Mouse (Mus musculus) limb, embryonic 12.5 days (tissue): Measurements from ENCODE around the gene Gm21188. TPM values are rescaled to one million over a fixed set of nuclear protein-coding genes. Genes with fewer than 3 reads are reported as not detected.
"Not testable (repeated sequence)": the region's sequence is repeated elsewhere in the genome, so short reads cannot be mapped to it uniquely, and the experiment has no call there.

Source experiments
- ATAC-seq: fragments of 200-750 bp; cut with Nextera tagmentation; 2 replicates; pipeline ENCODE4 v1.8.0; 2017; ENCODE audit warnings: low read depth, moderate TSS enrichment; ENCODE audit not compliant: insufficient number of reproducible peaks, insufficient read depth, low FRiP score, low TSS enrichment
- H3K27ac ChIP-seq: fragments of 300-500 bp; sonication (generic); 2 replicates; pipeline ENCODE4 v1.5.1; 2016; ENCODE audit warnings: mild to moderate bottlenecking, moderate library complexity
- H3K27me3 ChIP-seq: fragments of 300-500 bp; sonication (generic); 2 replicates; pipeline ENCODE4 v1.6.1; 2016; ENCODE audit warnings: mild to moderate bottlenecking, moderate library complexity
- H3K36me3 ChIP-seq: fragments of 300-500 bp; sonication (generic); 2 replicates; pipeline ENCODE4 v1.6.1; 2016; ENCODE audit warnings: mild to moderate bottlenecking, moderate library complexity
- H3K4me1 ChIP-seq: fragments of 300-500 bp; sonication (generic); replicated peaks from 2 replicates; pipeline ENCODE4 v1.6.1; 2016
- H3K4me2 ChIP-seq: fragments of 300-500 bp; sonication (generic); 2 replicates; pipeline ENCODE4 v1.6.1; 2016; ENCODE audit warnings: mild to moderate bottlenecking, moderate library complexity
- H3K4me3 ChIP-seq: fragments of 300-500 bp; sonication (generic); replicated peaks from 2 replicates; pipeline ENCODE4 v1.5.1; 2016; ENCODE audit warnings: mild to moderate bottlenecking
- H3K9ac ChIP-seq: fragments of 300-500 bp; sonication (generic); replicated peaks from 2 replicates; pipeline ENCODE4 v1.6.1; 2016; ENCODE audit warnings: mild to moderate bottlenecking, moderate library complexity
- H3K9me3 ChIP-seq: fragments of 300-500 bp; sonication (generic); 2 replicates; pipeline ENCODE4 v1.6.1; 2016; ENCODE audit warnings: mild to moderate bottlenecking, moderate library complexity
- WGBS: fragments of 180-500 bp; shearing (Covaris S2); methylation state at CpG from one replicate; pipeline ENCODE4 v1.1.7; 2016; 5-methylcytosine and 5-hydroxymethylcytosine counted together
- polyA plus RNA-seq: library from polyadenylated mRNA; unstranded; fragments of >200 nt; fragmentation: Nextera tagmentation; extraction: Ambion mirVana; gene quantifications from 2 replicates; pipeline ENCODE4 v1.2.1, GENCODE M21; 2016

Gm21188 gene
- not detected in 2 replicates for polyA plus RNA-seq

- H3K9me3 ChIP-seq, H3K4me2 ChIP-seq, H3K4me3 ChIP-seq, H3K36me3 ChIP-seq, H3K9ac ChIP-seq, H3K4me1 ChIP-seq, H3K27ac ChIP-seq, H3K27me3 ChIP-seq, ATAC-seq: not testable (repeated sequence)
Observed at GRCm38 (mm10) chr13:120052085-120052484, at the start of gene Gm21188. Gene Gm21188 (minus strand): TSS chr13:120052194.

DNA sequence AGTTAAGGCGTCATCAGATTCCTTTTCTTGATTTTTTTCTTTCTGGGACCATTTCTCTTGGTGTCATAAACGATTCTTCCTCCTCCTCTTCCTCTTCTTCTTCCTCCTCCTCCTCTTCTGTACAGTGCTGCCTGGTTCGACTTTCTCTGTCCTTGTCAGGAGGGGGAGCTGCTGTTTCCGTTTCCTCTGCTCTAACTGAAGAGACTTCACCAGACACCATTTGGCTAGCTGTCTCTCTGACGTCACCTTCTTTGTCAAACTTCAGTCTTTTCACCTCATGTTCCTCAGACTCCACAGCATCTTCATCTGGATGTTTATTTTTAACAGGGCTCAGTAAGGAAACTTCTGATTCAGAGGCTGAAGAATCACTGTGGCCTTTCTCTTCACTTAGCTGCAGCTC is 47.3 kb upstream of the Gm21188 start:
- H3K4me1 ChIP-seq, ATAC-seq, H3K9me3 ChIP-seq, H3K9ac ChIP-seq, H3K27ac ChIP-seq, H3K27me3 ChIP-seq, H3K4me2 ChIP-seq, H3K4me3 ChIP-seq, H3K36me3 ChIP-seq: not testable (repeated sequence)
- no CpG with 5 or more reads among the region's 5 CpGs for WGBS

- not testable (repeated sequence) for H3K4me1 ChIP-seq, H3K4me2 ChIP-seq, H3K27me3 ChIP-seq, H3K36me3 ChIP-seq, H3K9me3 ChIP-seq, H3K27ac ChIP-seq, H3K9ac ChIP-seq, H3K4me3 ChIP-seq
- 0 out of 2 replicates have a peak, but pooled peaks have one; percentile 12 for ATAC-seq
- WGBS = 2% methylated on average over 9 of the region's 13 CpGs
Observed at GRCm38 (mm10) chr13:120096938-120097256, 44.9 kb upstream of the Gm21188 start.

DNA sequence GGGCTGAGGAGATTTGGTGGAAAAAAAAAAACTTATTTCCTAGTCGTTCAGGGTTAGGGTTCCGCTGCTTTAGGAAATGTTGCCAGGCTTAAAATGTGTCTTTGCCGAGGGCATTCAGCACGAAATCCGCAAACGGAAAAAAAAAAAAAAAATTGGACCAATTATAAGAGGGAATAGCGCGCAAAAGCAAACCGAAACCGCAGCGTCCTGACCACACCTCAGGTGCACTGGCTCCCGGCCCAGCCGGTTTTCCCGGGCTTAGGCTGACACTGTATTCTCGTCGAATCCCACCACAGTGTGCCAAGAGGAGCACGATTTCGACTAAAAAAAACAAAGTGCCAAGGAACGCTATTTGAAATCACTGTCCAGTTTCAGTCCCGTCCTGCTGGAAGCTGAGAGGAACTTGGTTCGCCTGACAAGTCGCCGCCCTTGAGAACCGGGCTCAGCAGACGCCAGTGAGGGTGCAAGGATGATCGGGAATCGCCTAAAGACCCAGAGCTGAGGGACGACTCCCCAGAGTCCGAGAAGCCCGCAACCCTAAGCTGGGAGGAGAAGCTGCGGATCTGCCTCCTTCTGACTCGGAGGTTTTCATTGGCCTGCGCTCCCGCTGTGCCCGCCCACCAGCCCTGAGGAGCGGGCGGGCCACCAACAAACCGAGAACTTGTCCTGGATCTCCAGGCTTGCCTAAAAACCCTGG is 44.4 kb upstream of the Gm21188 start:
- H3K27ac ChIP-seq, H3K9ac ChIP-seq, H3K9me3 ChIP-seq, H3K4me1 ChIP-seq, H3K27me3 ChIP-seq, H3K36me3 ChIP-seq: not testable (repeated sequence)
- H3K4me2 ChIP-seq = peak overlapping the region; percentile 37
- ATAC-seq = peak; percentile 77
- WGBS = under 1% methylated on average over 27 of the region's 38 CpGs
- H3K4me3 ChIP-seq = peak overlapping the region; percentile 21; the same call in 1 of the 2 replicates

GRCm38 (mm10) chr13:120092950-120093349 is 41.0 kb upstream of the Gm21188 start:
- no CpG with 5 or more reads among the region's 13 CpGs for WGBS
- not testable (repeated sequence) for H3K4me1 ChIP-seq, ATAC-seq, H3K27me3 ChIP-seq, H3K9ac ChIP-seq, H3K4me2 ChIP-seq, H3K4me3 ChIP-seq, H3K36me3 ChIP-seq, H3K9me3 ChIP-seq, H3K27ac ChIP-seq

DNA sequence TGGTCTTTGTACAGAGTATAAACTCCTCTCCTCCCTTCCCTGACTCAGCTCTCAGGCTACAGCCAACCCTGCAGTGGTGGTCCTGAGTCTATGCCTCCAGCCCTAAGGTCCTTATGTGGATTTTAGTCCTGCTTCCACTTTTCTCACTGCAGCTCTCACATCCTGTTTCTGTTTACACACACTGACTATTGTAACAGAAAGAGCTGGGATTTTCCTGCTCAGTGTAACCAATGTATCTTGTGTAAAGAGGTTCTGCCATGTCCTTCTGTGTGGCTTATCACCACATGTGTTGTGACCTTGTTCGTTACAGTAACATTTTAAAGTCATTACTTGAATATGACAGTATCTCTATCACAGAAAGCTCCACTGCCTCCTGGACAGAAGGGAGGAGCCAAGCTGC is 27.6 kb upstream of the Gm21188 start:
- not testable (repeated sequence) for H3K4me3 ChIP-seq, ATAC-seq, H3K4me1 ChIP-seq, H3K9ac ChIP-seq, H3K4me2 ChIP-seq, H3K9me3 ChIP-seq, H3K27ac ChIP-seq, H3K36me3 ChIP-seq, H3K27me3 ChIP-seq
- no CpG with 5 or more reads among the region's 1 CpGs for WGBS

DNA sequence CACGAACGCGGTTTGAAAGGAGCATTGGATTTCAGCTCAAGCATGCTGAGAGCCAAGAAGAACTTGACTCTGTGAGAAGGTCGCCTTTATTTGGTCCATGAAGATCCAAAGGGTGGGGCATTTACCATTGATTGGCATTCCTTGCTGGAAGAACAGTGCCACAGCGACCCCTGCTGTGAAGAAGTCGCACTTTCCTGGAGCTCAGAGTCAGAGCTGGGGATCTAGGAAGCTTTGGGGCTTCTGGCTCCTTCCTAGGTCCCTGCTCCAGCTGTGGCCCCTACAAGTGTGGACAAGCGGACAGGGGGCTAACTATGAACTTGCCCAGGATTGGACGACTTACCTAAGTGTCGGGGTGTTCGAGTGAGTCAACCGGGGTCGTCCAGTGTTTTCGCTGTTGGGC is 18.9 kb upstream of the Gm21188 start:
- not testable (repeated sequence) for ATAC-seq, H3K27ac ChIP-seq, H3K27me3 ChIP-seq, H3K36me3 ChIP-seq, H3K9me3 ChIP-seq, H3K9ac ChIP-seq, H3K4me3 ChIP-seq, H3K4me1 ChIP-seq, H3K4me2 ChIP-seq
- WGBS = no CpG with 5 or more reads among the region's 13 CpGs

DNA sequence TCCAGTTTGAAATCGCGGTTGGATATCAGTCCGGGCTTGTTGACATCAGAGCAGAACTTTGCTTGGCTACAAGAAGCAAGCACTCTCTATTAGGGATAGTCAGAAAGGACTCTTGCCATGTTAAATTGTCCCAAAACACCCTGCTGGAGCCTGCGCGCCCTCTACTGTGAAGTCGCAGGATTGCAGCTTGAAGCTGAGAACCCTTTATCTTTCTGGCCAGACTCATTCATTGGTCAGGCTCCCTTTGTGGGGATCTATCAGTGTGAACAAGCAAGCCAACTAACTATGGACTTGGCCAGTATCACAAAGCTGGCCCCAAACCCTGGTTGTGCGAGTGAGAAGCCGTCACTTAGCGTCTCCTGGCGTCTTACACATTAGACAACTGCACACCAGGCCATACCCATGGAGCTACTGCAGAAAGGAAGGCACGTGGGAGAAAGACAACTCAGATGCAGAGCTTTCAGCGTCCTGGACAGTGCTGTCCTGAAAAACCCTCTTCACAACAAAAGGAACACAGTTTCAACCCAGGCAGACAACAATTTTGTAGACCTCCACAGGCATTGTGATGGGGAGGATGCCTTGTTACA is 18.1 kb upstream of the Gm21188 start:
- not testable (repeated sequence) for H3K4me2 ChIP-seq, H3K27me3 ChIP-seq
- WGBS = no CpG with 5 or more reads among the region's 12 CpGs

GRCm38 (mm10) chr13:120063439-120064089 is 11.6 kb upstream of the Gm21188 start:
- not testable (repeated sequence) for H3K27me3 ChIP-seq, ATAC-seq, H3K4me3 ChIP-seq, H3K9ac ChIP-seq, H3K4me2 ChIP-seq, H3K36me3 ChIP-seq, H3K27ac ChIP-seq, H3K4me1 ChIP-seq, H3K9me3 ChIP-seq
- no CpG with 5 or more reads among the region's 22 CpGs for WGBS

More for the DNA sequence above, 18.1 kb upstream of the Gm21188 start:
- not testable (repeated sequence) for H3K4me3 ChIP-seq, H3K27ac ChIP-seq, H3K36me3 ChIP-seq, H3K9ac ChIP-seq, H3K9me3 ChIP-seq, H3K4me1 ChIP-seq, ATAC-seq

GRCm38 (mm10) chr13:120062903-120063302 is 10.9 kb upstream of the Gm21188 start:
- not testable (repeated sequence) for ATAC-seq

GRCm38 (mm10) chr13:120048608-120049007 is 3.4 kb downstream of the Gm21188 start:
- not testable (repeated sequence) for H3K9ac ChIP-seq, H3K27ac ChIP-seq, H3K36me3 ChIP-seq, H3K4me3 ChIP-seq, H3K4me1 ChIP-seq, H3K27me3 ChIP-seq, H3K4me2 ChIP-seq, H3K9me3 ChIP-seq, ATAC-seq
- no CpG with 5 or more reads among the region's 5 CpGs for WGBS

More at GRCm38 (mm10) chr13:120062903-120063302, 10.9 kb upstream of the Gm21188 start:
- not testable (repeated sequence) for H3K36me3 ChIP-seq, H3K9me3 ChIP-seq, H3K4me3 ChIP-seq, H3K4me1 ChIP-seq, H3K9ac ChIP-seq, H3K4me2 ChIP-seq, H3K27me3 ChIP-seq, H3K27ac ChIP-seq
- WGBS = no CpG with 5 or more reads among the region's 4 CpGs
